Mouse (Mus musculus) myocyte (in vitro differentiated cells): ENCODE measurements around the gene Pram1.

Source experiments
- MYOD1 ChIP-seq, 3 experiments: IDR thresholded peaks; one replicate each; pipeline ENCODE4 v1.6.1; 2011; ENCODE audit warnings: control low read depth in 2 of 3, low read depth in 2 of 3, mild to moderate bottlenecking in 2 of 3, moderate library complexity in 1 of 3; ENCODE audit not compliant: insufficient read length in 2 of 3, control insufficient read depth in 1 of 3
- MYOG ChIP-seq, 3 experiments: IDR thresholded peaks; one replicate each; pipeline ENCODE4 v1.6.1; 2011; ENCODE audit warnings: control low read depth in 2 of 3, low read depth in 2 of 3, mild to moderate bottlenecking in 2 of 3; ENCODE audit not compliant: insufficient read length in 2 of 3, control insufficient read depth in 1 of 3, insufficient read depth in 1 of 3
- POLR2A ChIP-seq: IDR thresholded peaks from one replicate; pipeline ENCODE4 v1.6.1; 2011; ENCODE audit warnings: low read depth, mild to moderate bottlenecking, control low read depth, moderate library complexity; ENCODE audit not compliant: insufficient read length
- TCF12 ChIP-seq: IDR thresholded peaks from one replicate; pipeline ENCODE4 v1.6.1; 2011; ENCODE audit warnings: mild to moderate bottlenecking, control low read depth; ENCODE audit not compliant: poor library complexity, insufficient read depth, severe bottlenecking

- TF ChIP-seq POLR2A, result no peak
- no peak for TF ChIP-seq MYOD1 (IDR thresholded peaks at IDR 0.05; ENCODE audit: control insufficient read depth in 1 of 3, insufficient read length in 2 of 3, low read depth in 2 of 3)
- TF ChIP-seq TCF12, result no peak
- TF ChIP-seq MYOG (IDR thresholded peaks at IDR 0.05; ENCODE audit: control insufficient read depth in 1 of 3, insufficient read depth in 1 of 3, insufficient read length in 2 of 3, low read depth in 2 of 3), result no peak
Observed at GRCm38 (mm10) chr17:33673837-33674236, 36.0 kb downstream of the Pram1 start.
